Mouse (Mus musculus): ENCODE results near the gene Ptx4.

Ptx4 gene

GRCm38 (mm10) chr17:25120406-25120805 lies at the start of gene Ptx4:
Gene Ptx4, plus strand, starts transcription at chr17:25120760.
- no peak for TF ChIP-seq GATA4 (IDR thresholded peaks at IDR 0.05; ENCODE audit: insufficient replicate concordance, low read length)

GRCm38 (mm10) chr17:25076906-25077305 lies 43.7 kb upstream of the Ptx4 start:
- TF ChIP-seq GATA4 (IDR thresholded peaks at IDR 0.05; ENCODE audit: insufficient replicate concordance, low read length) = no peak

- TF ChIP-seq GATA4 (IDR thresholded peaks at IDR 0.05; ENCODE audit: insufficient replicate concordance, low read length) = peak; percentile 30; the same call in 1 of the 2 replicates
Observed at GRCm38 (mm10) chr17:25077771-25078372, 42.7 kb upstream of the Ptx4 start.

GRCm38 (mm10) chr17:25080210-25080609 lies 40.4 kb upstream of the Ptx4 start:
- TF ChIP-seq GATA4 (IDR thresholded peaks at IDR 0.05; ENCODE audit: insufficient replicate concordance, low read length) = no peak

- peak; percentile 48; the same call in 1 of the 2 replicates for TF ChIP-seq GATA4 (IDR thresholded peaks at IDR 0.05; ENCODE audit: insufficient replicate concordance, low read length)
Observed at GRCm38 (mm10) chr17:25080960-25081381, 39.6 kb upstream of the Ptx4 start.

GRCm38 (mm10) chr17:25082081-25082847 lies 38.3 kb upstream of the Ptx4 start:
- 0 out of 2 replicates have a peak, but pooled peaks have one; percentile 8 for TF ChIP-seq GATA4 (IDR thresholded peaks at IDR 0.05; ENCODE audit: insufficient replicate concordance, low read length)

- no peak for TF ChIP-seq GATA4 (IDR thresholded peaks at IDR 0.05; ENCODE audit: insufficient replicate concordance, low read length)
Observed at GRCm38 (mm10) chr17:25082887-25083286, 37.7 kb upstream of the Ptx4 start.

- TF ChIP-seq GATA4 (IDR thresholded peaks at IDR 0.05; ENCODE audit: insufficient replicate concordance, low read length) = no peak; the same call in 1 of the 2 replicates
Observed at GRCm38 (mm10) chr17:25083444-25083931, 37.1 kb upstream of the Ptx4 start, which contains the start of gene Tmem204. Gene Tmem204, minus strand, starts transcription at chr17:25083591.

- no peak for TF ChIP-seq GATA4 (IDR thresholded peaks at IDR 0.05; ENCODE audit: insufficient replicate concordance, low read length)
Observed at GRCm38 (mm10) chr17:25084835-25085385, 35.6 kb upstream of the Ptx4 start.

GRCm38 (mm10) chr17:25086724-25087123 lies 33.8 kb upstream of the Ptx4 start:
- no peak for TF ChIP-seq GATA4 (IDR thresholded peaks at IDR 0.05; ENCODE audit: insufficient replicate concordance, low read length)

- no peak for TF ChIP-seq GATA4 (IDR thresholded peaks at IDR 0.05; ENCODE audit: insufficient replicate concordance, low read length)
Observed at GRCm38 (mm10) chr17:25089158-25089557, 31.4 kb upstream of the Ptx4 start.

- TF ChIP-seq GATA4 (IDR thresholded peaks at IDR 0.05; ENCODE audit: insufficient replicate concordance, low read length) = no peak
Observed at GRCm38 (mm10) chr17:25090450-25090849, 30.1 kb upstream of the Ptx4 start.

- no peak for TF ChIP-seq GATA4 (IDR thresholded peaks at IDR 0.05; ENCODE audit: insufficient replicate concordance, low read length)
Observed at GRCm38 (mm10) chr17:25096221-25096620, 24.3 kb upstream of the Ptx4 start.

- TF ChIP-seq GATA4 (IDR thresholded peaks at IDR 0.05; ENCODE audit: insufficient replicate concordance, low read length) = no peak
Observed at GRCm38 (mm10) chr17:25100052-25100451, 20.5 kb upstream of the Ptx4 start.

- no peak for TF ChIP-seq GATA4 (IDR thresholded peaks at IDR 0.05; ENCODE audit: insufficient replicate concordance, low read length)
Observed at GRCm38 (mm10) chr17:25101338-25101737, 19.2 kb upstream of the Ptx4 start.

- TF ChIP-seq GATA4 (IDR thresholded peaks at IDR 0.05; ENCODE audit: insufficient replicate concordance, low read length) = no peak
Observed at GRCm38 (mm10) chr17:25107786-25108185, 12.8 kb upstream of the Ptx4 start.

All from liver, adult (tissue).